Mouse (Mus musculus) stomach, postnatal 0 days (tissue): ENCODE measurements around the gene Elmo1.
A peak's percentile ranks its signal among the peaks of the same experiment; 100 is the strongest.

ENCODE experiments used
- CTCF ChIP-seq: IDR thresholded peaks from 2 replicates; pipeline ENCODE4 v1.5.1; 2016; ENCODE audit warnings: antibody characterized with exemption, low read depth, mild to moderate bottlenecking, moderate library complexity
- EP300 ChIP-seq: optimal IDR thresholded peaks from 2 replicates; pipeline ENCODE3; 2016; ENCODE audit warnings: antibody characterized with exemption

- TF ChIP-seq CTCF = peak; percentile 67
- no peak for TF ChIP-seq EP300
These were observed 3.1 kb downstream of the Elmo1 start for GRCm38 (mm10) chr13:20093307-20094045.
